Comparison of ENCODE assay signal across 19 mouse cellular contexts in genomic region chr5:36668572-36668971, GRCm38 (mm10). TPM values are rescaled to one million over a fixed set of nuclear protein-coding genes. Genes with fewer than 3 reads are reported as not detected.
DNase-seq lines count a peak whose midpoint lies in the region; ATAC-seq and TF ChIP-seq lines count a peak whose summit lies in the region.
"Had no signal": no experiment of that assay in that cellular context is flagged by ENCODE, and none has a peak within 500 bp of the region (broad histone marks: within the 10 kb centered on the region; RNA-seq: fewer than 3 reads in every experiment).

No protein-coding gene starts in this region.

- peak overlapping the region; percentile 83 for H3K27ac ChIP-seq in gastrocnemius, adult 2 months
- H3K27ac ChIP-seq in hindbrain, embryonic 10.5 days: no peak overlapping the region
- H3K27ac ChIP-seq in forebrain, embryonic 14.5 days (ENCODE audit: low read depth, low read length): no peak overlapping the region
- H3K27ac ChIP-seq: embryonic facial prominence, embryonic 15.5 days; forebrain, embryonic 15.5 days; intestine, embryonic 15.5 days; midbrain, embryonic 13.5 days; neural tube, embryonic 12.5 days had no signal

- 92% methylated on average over 8 of the region's 8 CpGs for WGBS in hindbrain, embryonic 10.5 days
- 94% methylated on average over 8 of the region's 8 CpGs for WGBS in forebrain, embryonic 14.5 days

- no peak overlapping the region for H3K4me2 ChIP-seq in forebrain, embryonic 14.5 days (ENCODE audit: low read length)
- H3K4me2 ChIP-seq: embryonic facial prominence, embryonic 15.5 days; forebrain, embryonic 15.5 days; heart, embryonic 11.5 days; intestine, embryonic 15.5 days; midbrain, embryonic 13.5 days; neural tube, embryonic 12.5 days had no signal

- H3K9me3 ChIP-seq in hindbrain, embryonic 10.5 days: no peaks in the 10 kb centered on the region
- no peaks in the 10 kb centered on the region for H3K9me3 ChIP-seq in forebrain, embryonic 14.5 days (replicated peaks; ENCODE audit: control insufficient read depth, low read length)
- H3K9me3 ChIP-seq: embryonic facial prominence, embryonic 15.5 days; forebrain, embryonic 15.5 days; intestine, embryonic 15.5 days; midbrain, embryonic 13.5 days; neural tube, embryonic 12.5 days had no signal

- H3K27me3 ChIP-seq in hindbrain, embryonic 10.5 days (ENCODE audit: insufficient read depth, poor library complexity, severe bottlenecking): no peaks in the 10 kb centered on the region
- H3K27me3 ChIP-seq in forebrain, embryonic 14.5 days (replicated peaks; ENCODE audit: control insufficient read depth, insufficient read depth, low read length): no peaks in the 10 kb centered on the region
- H3K27me3 ChIP-seq: embryonic facial prominence, embryonic 15.5 days; forebrain, embryonic 15.5 days; intestine, embryonic 15.5 days; midbrain, embryonic 13.5 days; neural tube, embryonic 12.5 days had no signal

- no peaks in the 10 kb centered on the region for H3K4me1 ChIP-seq in hindbrain, embryonic 10.5 days (replicated peaks)
- H3K4me1 ChIP-seq in forebrain, embryonic 14.5 days (ENCODE audit: control insufficient read depth, insufficient read depth, low read length): no peaks in the 10 kb centered on the region
- H3K4me1 ChIP-seq: embryonic facial prominence, embryonic 15.5 days; forebrain, embryonic 15.5 days; intestine, embryonic 15.5 days; midbrain, embryonic 13.5 days; neural tube, embryonic 12.5 days had no signal

- TF ChIP-seq CTCF in gastrocnemius, adult 2 months (IDR thresholded peaks at IDR 0.05): no peak

- no peak overlapping the region for H3K4me3 ChIP-seq in gastrocnemius, adult 2 months
- no peak overlapping the region for H3K4me3 ChIP-seq in hindbrain, embryonic 10.5 days
- H3K4me3 ChIP-seq in forebrain, embryonic 14.5 days (ENCODE audit: low read depth, low read length): no peak overlapping the region
- H3K4me3 ChIP-seq: embryonic facial prominence, embryonic 15.5 days; forebrain, embryonic 15.5 days; intestine, embryonic 15.5 days; midbrain, embryonic 13.5 days; neural tube, embryonic 12.5 days had no signal

- peaks cover 88% of the 10 kb centered on the region for H3K36me3 ChIP-seq in hindbrain, embryonic 10.5 days
- H3K36me3 ChIP-seq in forebrain, embryonic 14.5 days (ENCODE audit: control insufficient read depth, insufficient read depth, low read length): peaks cover 28% of the 10 kb centered on the region

- intact Hi-C loops in gastrocnemius, adult 2 months (cut with DNase I): no loop called here

- peak; percentile 25 for ATAC-seq in inflammation-experienced regulatory T-cells, adult 6 months
- no peak for ATAC-seq in forebrain, embryonic 14.5 days
- ATAC-seq: forebrain, embryonic 15.5 days; intestine, embryonic 15.5 days; midbrain, embryonic 13.5 days had no signal

- no peak overlapping the region for H3K9ac ChIP-seq in forebrain, embryonic 14.5 days (ENCODE audit: low read length)
- H3K9ac ChIP-seq: embryonic facial prominence, embryonic 15.5 days; forebrain, embryonic 15.5 days; intestine, embryonic 15.5 days; midbrain, embryonic 13.5 days; neural tube, embryonic 12.5 days had no signal

- DNase-seq in gastrocnemius, adult 2 months: no peak
- DNase-seq in gastrocnemius, postnatal 25 days: no peak
- peak; percentile 23 for DNase-seq in CD4-positive helper T cell, adult 2 months (ENCODE audit: low read depth, low spot score)
- peak; percentile 35 to 49 for DNase-seq in thymus, adult 18-20 months
- DNase-seq in hindbrain, embryonic 10.5 days (ENCODE audit: low spot score): no peak
- no peak for DNase-seq in kidney, adult 11 months
- no peak for DNase-seq in forebrain, embryonic 14.5 days (ENCODE audit: low spot score)
- DNase-seq: adrenal gland, postnatal 10 days; heart, postnatal 4 days; kidney, postnatal 10 days; lung, postnatal 10 days; retina, postnatal 1 day had no signal

RNA-seq across cellular contexts. Expression of gene D5Ertd579e, which starts 27.3 kb away (rescaled TPM):
- total RNA-seq in gastrocnemius, adult 2 months (2021): 10 to 100 TPM; 86.4 to 98.1 TPM
- 10 to 100 TPM; 67.6 to 73.7 TPM for total RNA-seq in gastrocnemius, postnatal 25 days (2021)
- polyA plus RNA-seq in inflammation-experienced regulatory T-cells, adult 6 months (2017; shearing (Covaris generic)): 10 to 100 TPM; 18.2 to 32.6 (median 28.6) TPM
- polyA plus RNA-seq in hindbrain, embryonic 10.5 days (2016; fragmentation: Nextera tagmentation; extraction: Ambion mirVana): 25.9 and 28.2 TPM in 2 replicates
- polyA plus RNA-seq in forebrain, embryonic 14.5 days (2014; fragmentation: Nextera tagmentation; extraction: Ambion mirVana): 30.2 and 38.6 TPM in 2 replicates

Comparison
In these comparisons a context has a peak if more than half of its experiments do, and no peak if none do; other contexts are left out.
1. DNase-seq: peak in CD4-positive helper T cell, adult 2 months (single experiment) and thymus, adult 18-20 months (2 of 2); none in gastrocnemius, adult 2 months (single experiment), gastrocnemius, postnatal 25 days (single experiment), hindbrain, embryonic 10.5 days (single experiment), kidney, adult 11 months (single experiment) and forebrain, embryonic 14.5 days (single experiment).